Mouse (Mus musculus) heart, adult 2 months (tissue): Measurements from ENCODE around the gene Tex52.

Experiments used
- CTCF ChIP-seq: fragments of 200-600 bp; IDR thresholded peaks from 2 replicates; pipeline ENCODE4 v1.8.1; 2022; ENCODE audit warnings: antibody characterized with exemption, mild to moderate bottlenecking, moderate library complexity
- POLR2A ChIP-seq: fragments of 200-500 bp; IDR thresholded peaks from 2 replicates; pipeline ENCODE4 v1.6.1; 2011; ENCODE audit warnings: mild to moderate bottlenecking, low read depth, low read length, control low read depth; ENCODE audit not compliant: insufficient read depth

- no peak for TF ChIP-seq POLR2A
- no peak for TF ChIP-seq CTCF
Measured at GRCm38 (mm10) chr6:128337467-128337866, 37.8 kb upstream of the Tex52 start.
